Mouse (Mus musculus): ENCODE results near the gene Plekhh2.

Gene Plekhh2

GRCm38 (mm10) chr17:84608606-84609005 lies 96.9 kb downstream of the Plekhh2 start:
- no peak for DNase-seq (ENCODE audit: low spot score)

DNA sequence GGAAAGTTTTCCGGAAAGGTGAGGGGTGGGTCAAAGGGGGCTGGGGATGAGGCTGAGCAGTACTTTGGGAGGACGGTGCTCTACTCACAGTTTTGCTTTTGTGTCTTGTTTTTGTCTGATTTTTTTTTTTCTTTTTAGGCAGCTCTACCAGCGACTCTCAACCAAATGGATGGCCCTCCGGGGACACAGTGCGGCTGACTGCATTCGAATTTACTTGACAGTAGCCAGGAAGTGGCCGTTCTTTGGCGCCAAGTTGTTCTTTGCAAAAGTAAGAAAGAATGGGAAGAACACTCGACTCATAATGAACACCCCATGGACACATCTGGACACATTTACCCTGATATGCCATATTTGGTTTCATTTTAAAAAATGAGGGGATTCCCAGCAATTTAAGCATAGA lies 99.8 kb downstream of the Plekhh2 start:
- DNase-seq (ENCODE audit: low spot score), result no peak

GRCm38 (mm10) chr17:84611971-84612370 lies 100.3 kb downstream of the Plekhh2 start:
- no peak for DNase-seq (ENCODE audit: low spot score)

GRCm38 (mm10) chr17:84615811-84616210 lies 104.1 kb downstream of the Plekhh2 start:
- no peak for DNase-seq (ENCODE audit: low spot score)

- no peak for DNase-seq (ENCODE audit: low spot score)
Observed at GRCm38 (mm10) chr17:84616526-84617074, 104.9 kb downstream of the Plekhh2 start.

- no peak for DNase-seq (ENCODE audit: low spot score)
Observed at GRCm38 (mm10) chr17:84617953-84618352, 106.3 kb downstream of the Plekhh2 start.

DNA sequence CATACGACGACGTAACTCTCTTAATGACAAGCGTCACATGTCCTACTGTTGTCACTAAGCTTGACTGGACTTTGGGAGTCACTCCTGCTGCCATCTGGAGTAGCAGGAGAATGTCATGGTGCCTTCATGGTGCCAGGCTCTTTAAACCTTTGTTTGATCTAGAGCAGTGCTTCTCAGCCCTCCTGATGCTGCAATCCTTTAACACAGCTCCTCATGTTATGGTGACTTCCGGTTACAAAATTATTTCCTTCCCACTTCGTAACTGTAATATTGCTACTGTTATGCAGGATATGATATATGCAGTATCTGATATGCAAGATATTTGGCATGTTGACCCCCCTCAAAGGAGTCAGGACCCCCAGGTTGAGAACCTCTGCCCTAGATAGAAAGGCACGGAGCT lies 107.4 kb downstream of the Plekhh2 start:
- no peak for DNase-seq (ENCODE audit: low spot score)

DNA sequence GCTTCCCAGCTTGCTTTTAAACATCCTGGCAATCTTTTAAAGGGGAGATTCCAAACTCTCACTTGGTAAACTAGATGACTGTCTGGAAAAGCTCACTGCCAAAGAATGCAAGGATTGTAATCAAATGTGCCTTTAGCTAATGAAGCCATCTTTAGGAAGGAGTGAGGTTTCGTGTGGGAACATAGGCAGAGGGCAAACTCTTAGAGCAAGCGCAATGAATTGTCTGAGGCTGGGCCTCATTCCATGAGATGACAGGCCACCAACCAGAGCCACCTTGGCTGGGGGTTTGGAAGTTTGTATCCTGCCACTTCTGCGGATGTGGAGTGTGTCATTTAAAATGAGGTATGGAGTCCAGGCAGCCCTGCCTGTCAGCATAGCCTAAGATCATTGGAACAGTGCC lies 108.4 kb downstream of the Plekhh2 start:
- DNase-seq (ENCODE audit: low spot score), result no peak

GRCm38 (mm10) chr17:84620610-84621009 lies 108.9 kb downstream of the Plekhh2 start:
- DNase-seq (ENCODE audit: low spot score), result no peak

- DNase-seq (ENCODE audit: low spot score), result no peak
Observed at GRCm38 (mm10) chr17:84621209-84621608, 109.5 kb downstream of the Plekhh2 start.

- DNase-seq (ENCODE audit: low spot score), result no peak
Observed at GRCm38 (mm10) chr17:84622028-84622427, 110.3 kb downstream of the Plekhh2 start.

DNA sequence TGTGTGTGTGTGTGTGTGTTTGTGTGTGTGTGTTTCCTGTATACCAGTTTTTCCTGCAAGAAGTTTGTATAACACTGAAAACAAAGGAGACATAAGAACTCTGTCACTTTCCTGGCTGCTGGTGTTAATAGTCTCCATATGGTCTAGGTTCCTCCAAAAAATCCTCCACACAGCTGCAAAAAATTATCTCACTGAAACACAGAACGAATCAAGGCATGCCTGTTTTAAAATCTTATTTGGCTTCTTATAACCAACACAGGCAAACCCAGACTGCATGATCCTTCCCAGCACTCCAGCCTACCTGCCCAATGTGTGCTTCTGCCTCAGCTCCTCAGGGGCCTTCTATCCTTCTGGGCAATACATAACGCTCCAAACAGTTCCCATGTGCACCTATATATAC lies 111.2 kb downstream of the Plekhh2 start:
- no peak for DNase-seq (ENCODE audit: low spot score)

DNA sequence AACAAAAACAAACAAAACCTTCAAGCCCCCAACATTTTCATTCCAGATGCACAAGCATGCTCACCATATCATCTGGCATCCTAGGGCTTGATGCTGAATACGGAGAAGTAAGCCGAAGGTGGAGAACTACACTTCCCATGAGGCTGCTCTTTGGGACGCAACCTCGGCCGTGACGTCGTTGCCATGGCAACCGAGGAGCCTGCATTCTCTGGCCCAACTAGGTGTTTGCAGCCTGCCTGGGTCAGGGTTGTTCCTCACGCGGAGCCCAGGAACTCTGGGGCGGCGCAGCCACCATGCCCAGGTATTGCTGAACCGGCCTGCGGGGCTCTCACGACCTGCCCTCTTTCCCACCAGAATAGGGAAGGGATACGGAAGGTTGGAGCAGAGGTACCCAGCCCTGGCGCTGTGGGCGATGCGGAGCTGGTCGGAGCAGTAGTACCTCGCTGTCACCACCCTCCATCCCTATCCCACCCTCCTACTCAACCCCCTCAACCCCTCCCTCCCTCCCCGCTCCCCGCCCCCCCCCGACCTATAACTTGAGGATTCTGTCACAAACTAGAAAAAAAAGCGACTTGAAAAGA lies 114.7 kb downstream of the Plekhh2 start, which contains the start of gene Dync2li1:
Dync2li1 (plus strand) TSS at position 221 of the 581 bp plus-strand sequence.
- DNase-seq (ENCODE audit: low spot score), result peak; percentile 61

GRCm38 (mm10) chr17:84626857-84627305 lies 115.2 kb downstream of the Plekhh2 start:
- DNase-seq (ENCODE audit: low spot score), result no peak

DNA sequence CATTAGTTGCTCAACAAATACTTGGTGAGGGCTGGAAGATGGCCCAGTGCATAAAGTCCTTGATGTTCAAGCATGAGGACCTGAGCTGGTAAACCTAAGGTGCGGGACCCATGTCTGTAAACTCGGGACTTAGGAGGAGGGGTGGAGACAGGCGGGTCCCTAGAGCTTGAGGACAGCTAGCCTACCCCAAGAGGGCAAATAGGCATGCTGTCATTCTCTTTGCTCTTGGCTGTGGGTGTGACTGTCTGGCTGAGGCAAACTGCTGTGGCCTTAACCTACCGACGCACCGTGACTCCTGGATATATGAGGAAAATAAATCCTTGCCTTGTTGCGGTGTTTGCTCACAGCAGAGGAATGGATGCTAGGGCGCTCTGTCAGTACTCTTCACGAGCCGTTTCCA lies 116.0 kb downstream of the Plekhh2 start:
- DNase-seq (ENCODE audit: low spot score), result no peak

- no peak for DNase-seq (ENCODE audit: low spot score)
Observed at GRCm38 (mm10) chr17:84628611-84629010, 116.9 kb downstream of the Plekhh2 start.

GRCm38 (mm10) chr17:84631836-84632235 lies 120.1 kb downstream of the Plekhh2 start:
- DNase-seq (ENCODE audit: low spot score), result no peak

GRCm38 (mm10) chr17:84633443-84633842 lies 121.7 kb downstream of the Plekhh2 start:
- no peak for DNase-seq (ENCODE audit: low spot score)

- DNase-seq (ENCODE audit: low spot score), result no peak
Observed at GRCm38 (mm10) chr17:84636328-84636727, 124.6 kb downstream of the Plekhh2 start.

- DNase-seq (ENCODE audit: low spot score), result no peak
Observed at GRCm38 (mm10) chr17:84637971-84638370, 126.3 kb downstream of the Plekhh2 start.

DNA sequence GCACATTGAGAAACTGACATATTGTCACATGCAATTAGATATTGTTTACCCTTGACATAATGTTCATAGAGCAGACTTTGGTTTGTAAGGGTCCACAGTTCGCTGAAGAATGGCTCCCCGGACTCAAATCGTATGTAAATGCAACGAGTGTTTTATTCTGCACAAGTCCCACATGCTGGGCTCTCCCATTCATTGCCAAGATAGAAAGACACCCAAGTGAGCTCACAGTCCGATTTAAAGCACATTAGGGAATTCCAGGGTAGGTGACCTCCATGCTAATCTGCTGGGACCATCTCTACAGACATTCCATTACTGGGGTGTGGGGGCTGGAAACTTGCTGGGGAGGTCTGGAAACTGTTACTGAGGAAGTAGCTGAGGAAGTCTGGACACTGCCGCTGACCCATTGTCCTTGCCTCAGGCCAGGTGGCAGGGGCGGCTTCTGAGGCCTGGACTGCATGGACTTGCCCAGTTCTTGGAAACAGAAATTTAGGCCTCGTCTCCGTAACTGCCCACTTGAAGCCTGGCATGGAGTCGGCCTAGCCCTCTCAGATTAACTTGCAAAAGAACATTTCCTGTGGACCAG lies 128.2 kb downstream of the Plekhh2 start:
- no peak for DNase-seq (ENCODE audit: low spot score)

DNA sequence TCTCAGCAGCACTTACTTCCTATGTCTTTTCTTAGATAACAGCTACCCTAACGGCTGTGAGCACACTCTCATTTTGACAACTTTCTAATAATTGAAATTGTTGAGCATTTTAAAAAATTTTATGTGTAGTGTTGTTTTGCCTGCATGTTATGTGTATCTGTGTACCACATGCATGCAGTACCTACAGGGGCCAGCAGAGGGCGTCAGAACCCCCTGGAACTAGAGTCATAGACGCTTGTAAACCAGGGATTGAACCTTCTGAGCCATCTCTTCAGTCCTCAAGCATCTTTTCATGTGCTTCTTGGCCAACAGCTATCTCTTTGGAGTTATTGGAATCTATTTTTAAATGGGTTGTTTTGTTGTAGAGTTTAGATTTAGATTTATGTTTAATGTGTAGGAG lies 130.2 kb downstream of the Plekhh2 start:
- DNase-seq (ENCODE audit: low spot score), result no peak

DNA sequence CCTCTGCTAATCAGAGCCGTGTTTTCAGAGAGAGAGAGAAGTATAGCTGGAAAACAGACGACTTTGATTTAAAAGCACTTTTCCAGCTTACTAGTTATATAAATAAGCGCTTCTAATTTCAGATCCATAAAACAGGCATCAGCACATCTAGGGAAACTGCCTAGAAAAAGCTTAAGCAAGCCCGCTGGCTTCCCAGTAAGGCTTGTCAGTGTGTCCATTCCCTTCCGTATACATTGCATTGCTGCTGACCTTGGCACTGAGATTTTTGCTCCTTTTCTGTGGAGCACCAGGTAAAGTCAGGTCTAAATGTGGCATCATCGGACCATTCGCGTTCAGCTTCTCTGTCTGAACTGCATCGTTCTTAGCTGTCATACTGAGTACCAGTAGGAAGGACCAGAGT lies 130.6 kb downstream of the Plekhh2 start:
- no peak for DNase-seq (ENCODE audit: low spot score)
